Mouse (Mus musculus) duodenum, adult 2 months (tissue): ENCODE results near the gene Syt5. TPM values are rescaled to one million over a fixed set of nuclear protein-coding genes. Genes with fewer than 3 reads are reported as not detected.

Source experiments
- polyA plus RNA-seq: library from polyadenylated mRNA; depleted of rRNA; stranded (reverse); fragments of >200 nt; gene quantifications from 2 replicates; pipeline ENCODE4 v1.2.3, GENCODE M21; 2012; ENCODE audit warnings: low replicate concordance; rRNA removed

Syt5 gene
- 4.5 and 5.8 TPM in 2 replicates for polyA plus RNA-seq

DNA sequence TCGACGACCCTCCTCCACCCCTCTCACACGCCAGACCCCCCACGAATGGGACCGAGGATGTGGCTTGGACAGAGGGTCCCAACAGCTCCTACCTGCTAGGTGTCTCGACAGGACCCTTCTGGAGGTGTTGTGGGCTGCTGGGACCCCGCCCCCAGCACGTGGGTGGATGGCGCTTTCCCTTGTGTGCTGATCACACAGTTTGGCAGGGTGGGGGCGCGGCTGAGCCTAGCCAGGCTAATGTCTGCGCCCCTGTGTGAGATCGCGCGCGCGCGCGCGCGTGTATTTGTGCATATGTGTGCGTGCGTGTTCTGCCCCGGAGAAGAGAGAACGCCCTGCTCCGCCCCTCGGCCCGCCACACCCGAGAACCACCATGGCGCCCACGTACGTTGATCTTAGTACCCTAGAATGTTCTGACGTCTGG is at the start of gene Syt5:
Gene Syt5 (minus strand): TSS at position 321 of the 421 bp plus-strand sequence.

DNA sequence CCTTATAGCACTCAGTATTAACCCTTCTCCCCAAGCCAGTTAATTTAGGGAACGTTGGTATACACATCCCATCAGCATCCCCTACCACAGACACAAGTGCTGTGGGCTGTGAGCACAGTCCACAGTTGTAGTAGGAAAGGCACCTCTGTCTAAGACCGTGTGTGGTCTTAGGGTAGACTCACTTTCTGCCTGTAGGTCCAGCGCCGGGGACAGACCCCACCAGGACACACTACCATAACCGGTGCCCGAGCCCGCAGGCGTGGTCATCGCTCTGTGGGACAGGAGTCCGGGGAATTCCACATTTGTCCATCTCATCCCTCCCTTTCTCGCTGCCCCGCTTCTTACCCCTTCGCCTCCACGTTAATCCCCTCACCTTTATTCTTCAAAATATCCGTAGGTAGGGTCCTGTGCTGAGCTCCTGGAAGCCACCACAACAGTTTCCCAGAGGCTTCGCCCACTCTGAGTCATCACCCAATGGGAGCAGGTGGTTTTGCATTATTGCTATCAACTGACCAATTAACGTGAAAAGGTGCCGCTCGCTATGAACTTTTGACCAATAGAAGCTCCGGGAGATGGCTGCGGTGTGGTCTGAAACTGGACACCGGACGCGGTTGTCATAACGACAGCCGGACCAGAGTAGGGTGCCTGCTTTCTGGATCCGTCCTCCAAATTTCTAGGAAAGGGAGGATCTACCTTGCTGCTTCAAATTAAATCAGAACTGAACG is 15.2 kb downstream of the Syt5 start, which contains the start of gene Dnaaf3:
Gene Dnaaf3 (minus strand): TSS at position 449 of the 725 bp plus-strand sequence.

DNA sequence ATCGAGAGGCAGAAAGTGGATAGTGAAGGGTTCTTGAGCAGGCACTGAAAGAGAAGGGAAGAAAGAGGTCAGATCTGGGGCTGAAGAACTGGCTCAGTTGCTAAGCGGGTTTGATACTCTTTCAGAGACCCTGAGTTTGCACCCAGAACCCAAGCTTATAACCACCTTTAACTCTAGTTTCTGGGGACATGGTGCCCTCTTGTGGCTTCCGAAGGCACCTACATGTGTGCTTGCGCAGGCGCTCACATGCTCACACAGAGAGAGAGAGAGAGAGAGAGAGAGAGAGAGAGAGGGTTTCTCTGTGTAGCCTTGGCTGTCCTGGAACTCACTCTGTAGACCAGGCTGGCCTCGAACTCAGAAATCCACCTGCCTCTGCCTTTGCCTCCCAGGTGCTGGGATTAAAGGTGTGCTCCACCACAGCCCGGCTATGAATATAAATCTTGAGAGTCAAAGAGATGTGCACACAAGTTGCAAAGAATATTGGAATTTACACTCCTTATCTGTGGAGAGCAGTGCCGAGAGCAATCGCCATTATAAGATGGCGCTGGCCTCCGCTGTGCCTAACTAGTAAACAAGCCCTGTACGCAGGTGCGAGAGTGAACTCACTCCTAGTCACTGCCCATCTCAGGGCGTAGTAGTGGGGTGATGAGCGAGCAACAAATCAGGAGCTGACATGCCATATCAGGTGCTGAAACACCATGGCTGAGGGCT is 23.0 kb downstream of the Syt5 start, which contains the start of gene Tnni3:
Gene Tnni3 (minus strand): TSS at position 18 of the 711 bp plus-strand sequence.

DNA sequence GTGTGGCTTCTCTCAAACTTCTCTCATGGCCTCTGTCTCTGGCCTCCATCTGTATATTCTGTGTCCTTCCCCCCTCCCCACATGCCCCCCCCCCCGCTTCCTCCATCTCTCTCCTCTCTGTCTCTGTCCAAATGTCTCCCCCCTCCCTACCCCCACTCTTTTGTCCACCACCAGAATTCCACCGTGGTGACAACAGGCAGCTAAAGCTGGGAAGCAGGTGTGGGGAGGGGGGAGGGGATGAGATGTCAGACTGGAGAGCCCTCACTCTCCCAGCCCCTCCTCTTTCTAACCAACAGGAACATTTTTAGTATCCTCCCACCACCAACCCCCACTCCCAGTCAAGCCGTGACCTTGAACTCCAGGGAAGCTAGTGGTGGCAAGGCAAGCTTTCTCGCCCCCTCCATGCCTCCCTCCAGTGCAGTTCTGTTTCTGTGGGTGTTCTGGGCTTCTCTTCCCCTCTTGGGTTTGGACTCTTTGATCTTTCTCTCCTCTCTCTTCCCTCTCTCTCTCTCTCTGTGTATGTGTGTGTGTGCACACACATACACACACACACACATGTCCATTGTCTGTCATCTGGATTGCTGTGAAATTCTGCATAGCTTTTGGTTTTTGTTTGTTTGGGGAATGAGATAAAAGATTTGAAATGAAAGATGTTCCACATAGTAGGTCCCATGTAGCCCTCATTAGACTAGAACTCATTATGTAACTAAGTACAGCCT is 30.9 kb downstream of the Syt5 start, which contains the start of gene Tnnt1:
Gene Tnnt1 (minus strand): TSS at position 51 of the 719 bp plus-strand sequence.

DNA sequence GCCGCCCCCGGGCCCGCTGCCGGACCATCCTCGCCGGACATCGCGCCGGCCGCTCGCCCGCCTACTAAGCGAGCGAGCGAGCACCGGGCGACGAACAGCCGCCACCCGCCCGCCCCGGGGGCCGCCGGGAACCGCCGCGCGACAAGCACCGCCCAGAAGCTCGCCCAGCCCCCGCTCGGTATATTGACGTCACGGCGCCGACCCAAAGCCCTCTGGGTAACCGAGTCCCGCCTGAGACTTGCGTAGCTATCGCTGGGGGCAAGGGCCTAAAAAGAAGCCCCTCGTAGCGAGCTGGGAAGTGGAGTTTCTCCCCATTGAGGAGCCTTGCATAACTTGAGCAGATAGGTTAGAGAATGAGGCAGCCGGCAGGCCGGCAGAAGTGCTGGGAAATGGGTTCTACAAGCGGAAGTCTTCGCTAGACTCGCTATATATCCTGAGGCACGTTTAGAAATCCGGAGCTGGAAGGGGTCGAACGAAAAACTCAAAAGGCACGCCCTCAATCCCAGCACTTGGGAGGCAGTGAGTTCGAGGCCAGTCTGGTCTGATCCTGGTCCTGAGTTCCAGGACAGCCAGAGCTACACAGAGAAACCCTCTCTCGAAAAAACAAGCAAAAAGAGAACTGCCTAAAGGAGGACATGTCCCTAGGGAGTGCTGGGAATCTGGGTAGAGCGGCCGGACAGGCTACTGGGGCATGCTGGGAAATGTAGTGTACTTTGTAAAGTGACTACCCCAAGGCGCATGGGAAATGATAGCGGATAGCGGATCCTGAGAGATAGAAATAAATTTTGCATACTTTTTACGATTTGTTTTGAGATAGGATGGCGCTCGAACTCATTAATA is 45.6 kb downstream of the Syt5 start, which contains the start of gene Ppp1r12c:
Gene Ppp1r12c (minus strand): TSS at position 123 of the 840 bp plus-strand sequence.

Other genes starting within 250 kb of the Syt5 start
- gene Ncr1, start 209.8 kb downstream of the Syt5 start, polyA plus RNA-seq: 0.07 TPM in 1 of 2 replicates, not detected in the other
- 0.02 TPM in 2 replicates for gene Gp6, start 149.8 kb downstream of the Syt5 start, polyA plus RNA-seq
- gene Rdh13, start 101.9 kb downstream of the Syt5 start, polyA plus RNA-seq: 11.8 and 13.8 TPM in 2 replicates
- 0.15 and 2.6 TPM in 2 replicates for gene Eps8l1, start 86.9 kb downstream of the Syt5 start, polyA plus RNA-seq
- gene Ppp1r12c, start 45.9 kb downstream of the Syt5 start, polyA plus RNA-seq: 66.8 and 106 TPM in 2 replicates
- gene Tnnt1, start 31.2 kb downstream of the Syt5 start, polyA plus RNA-seq: 0.16 and 0.62 TPM in 2 replicates
- gene Tnni3, start 23.3 kb downstream of the Syt5 start, polyA plus RNA-seq: 1.9 and 2.2 TPM in 2 replicates
- gene Dnaaf3, start 15.1 kb downstream of the Syt5 start, polyA plus RNA-seq: 1.6 and 2.1 TPM in 2 replicates
- 37.2 and 75.8 TPM in 2 replicates for gene Ptprh, start 56.5 kb upstream of the Syt5 start, polyA plus RNA-seq
- 185 and 471 TPM in 2 replicates for gene Tmem86b, start 83.9 kb upstream of the Syt5 start, polyA plus RNA-seq
- gene Ppp6r1, start 111.5 kb upstream of the Syt5 start, polyA plus RNA-seq: 104 and 147 TPM in 2 replicates
- 31.7 and 34.2 TPM in 2 replicates for gene Hspbp1, start 137.5 kb upstream of the Syt5 start, polyA plus RNA-seq
- gene Brsk1, start 143.1 kb upstream of the Syt5 start, polyA plus RNA-seq: 2.1 and 3.8 TPM in 2 replicates
- gene Tmem150b, start 177.7 kb upstream of the Syt5 start, polyA plus RNA-seq: 44.7 and 105 TPM in 2 replicates
- 208 and 341 TPM in 2 replicates for gene Kmt5c, start 192.6 kb upstream of the Syt5 start, polyA plus RNA-seq
- 8.1 and 47.7 TPM in 2 replicates for gene Cox6b2, start 205.6 kb upstream of the Syt5 start, polyA plus RNA-seq
- gene Fam71e2, start 223.8 kb upstream of the Syt5 start, polyA plus RNA-seq: not detected in 2 replicates
- gene Il11, start 235.3 kb upstream of the Syt5 start, polyA plus RNA-seq: 0.21 and 0.53 TPM in 2 replicates
- not detected in 2 replicates for gene Tmem190, start 235.4 kb upstream of the Syt5 start, polyA plus RNA-seq
- 245 and 842 TPM in 2 replicates for gene Tmem238, start 242.1 kb upstream of the Syt5 start, polyA plus RNA-seq
- gene Rpl28, start 245.3 kb upstream of the Syt5 start, polyA plus RNA-seq: 347 and 393 TPM in 2 replicates